Mouse (Mus musculus) left cerebral cortex, adult 9 months (tissue): ENCODE results near the gene Lmntd1.
A peak's percentile ranks its signal among the peaks of the same experiment; 100 is the strongest.

ENCODE experiments used
- DNase-seq, 2 experiments: peaks; one replicate each; pipeline ENCODE4 v3.0.0; 2022; ENCODE audit warnings: low spot score in 2 of 2

Gene Lmntd1

GRCm38 (mm10) chr6:145382586-145383380, 231.3 kb downstream of the Lmntd1 start:
- no peak for DNase-seq

GRCm38 (mm10) chr6:145380961-145381360, 233.2 kb downstream of the Lmntd1 start:
- no peak for DNase-seq

- no peak for DNase-seq
These were observed 234.9 kb downstream of the Lmntd1 start for GRCm38 (mm10) chr6:145379175-145379574.

- no peak for DNase-seq
These were observed 235.4 kb downstream of the Lmntd1 start for GRCm38 (mm10) chr6:145378689-145379088.

GRCm38 (mm10) chr6:145374372-145374771, 239.7 kb downstream of the Lmntd1 start:
- DNase-seq = no peak

- DNase-seq = peak; percentile 72 to 84
These were observed 240.4 kb downstream of the Lmntd1 start for GRCm38 (mm10) chr6:145373712-145374221.

- DNase-seq = no peak
These were observed 242.1 kb downstream of the Lmntd1 start for GRCm38 (mm10) chr6:145372066-145372465.

GRCm38 (mm10) chr6:145371586-145371985, 242.5 kb downstream of the Lmntd1 start:
- DNase-seq = no peak

GRCm38 (mm10) chr6:145370302-145370701, 243.8 kb downstream of the Lmntd1 start:
- DNase-seq = no peak

GRCm38 (mm10) chr6:145369290-145369689, 244.8 kb downstream of the Lmntd1 start:
- no peak for DNase-seq

- no peak for DNase-seq
These were observed 247.6 kb downstream of the Lmntd1 start for GRCm38 (mm10) chr6:145366488-145366887.

- DNase-seq = no peak
These were observed 250.4 kb downstream of the Lmntd1 start for GRCm38 (mm10) chr6:145363698-145364097.

- no peak for DNase-seq
These were observed 252.9 kb downstream of the Lmntd1 start for GRCm38 (mm10) chr6:145361109-145361694.

- DNase-seq = peak in 1 of 2 experiments; percentile 59
These were observed 254.4 kb downstream of the Lmntd1 start for GRCm38 (mm10) chr6:145359470-145360430.

GRCm38 (mm10) chr6:145358001-145358400, 256.1 kb downstream of the Lmntd1 start:
- DNase-seq = no peak

GRCm38 (mm10) chr6:145353806-145354205, 260.3 kb downstream of the Lmntd1 start:
- no peak for DNase-seq

GRCm38 (mm10) chr6:145352705-145353104, 261.4 kb downstream of the Lmntd1 start:
- DNase-seq = no peak

GRCm38 (mm10) chr6:145348196-145348915, 265.8 kb downstream of the Lmntd1 start:
- DNase-seq = no peak

- no peak for DNase-seq
These were observed 266.5 kb downstream of the Lmntd1 start for GRCm38 (mm10) chr6:145347641-145348040.

- DNase-seq = no peak
These were observed 267.1 kb downstream of the Lmntd1 start for GRCm38 (mm10) chr6:145346789-145347557.
